Mouse (Mus musculus) heart, embryonic 14.5 days (tissue): Measurements from ENCODE around the gene Tyw5. TPM values are rescaled to one million over a fixed set of nuclear protein-coding genes. Genes with fewer than 3 reads are reported as not detected.

ENCODE experiments used
- ATAC-seq: fragments of 200-750 bp; cut with Nextera tagmentation; 2 replicates; pipeline ENCODE4 v1.8.0; 2017; ENCODE audit warnings: low read depth, moderate TSS enrichment; ENCODE audit not compliant: insufficient number of reproducible peaks, insufficient read depth, low FRiP score
- H3K27ac ChIP-seq, 2 experiments: fragments of 200-500 bp in 1 of 2; fragments of 300-500 bp in 1 of 2; sonication (generic) in 1 of 2; replicated peaks in 1 of 2; 2 replicates each; pipeline ENCODE4 v1.5.1; 2012 to 2014; ENCODE audit warnings: low read depth in 2 of 2, low read length in 2 of 2, control low read depth in 1 of 2, mild to moderate bottlenecking in 1 of 2, mixed read lengths in 1 of 2; ENCODE audit not compliant: control insufficient read depth in 1 of 2, insufficient read depth in 1 of 2
- H3K27me3 ChIP-seq: fragments of 300-500 bp; sonication (generic); 2 replicates; pipeline ENCODE4 v1.6.1; 2014; ENCODE audit warnings: mild to moderate bottlenecking, low read length, control low read depth; ENCODE audit not compliant: control insufficient read depth, insufficient read depth
- H3K36me3 ChIP-seq: fragments of 300-500 bp; sonication (generic); 2 replicates; pipeline ENCODE4 v1.6.1; 2014; ENCODE audit warnings: mild to moderate bottlenecking, control low read depth, low read length, mixed read lengths; ENCODE audit not compliant: control insufficient read depth, insufficient read depth
- H3K4me1 ChIP-seq, 2 experiments: fragments of 200-500 bp in 1 of 2; fragments of 300-500 bp in 1 of 2; sonication (generic) in 1 of 2; 2 replicates each; pipeline ENCODE4 v1.6.1; 2012 to 2014; ENCODE audit warnings: low read length in 2 of 2, control low read depth in 1 of 2, mixed read lengths in 1 of 2; ENCODE audit not compliant: control insufficient read depth in 2 of 2, insufficient read depth in 2 of 2
- H3K4me2 ChIP-seq: fragments of 300-500 bp; sonication (generic); 2 replicates; pipeline ENCODE4 v1.6.1; 2014; ENCODE audit warnings: mild to moderate bottlenecking, low read length
- H3K4me3 ChIP-seq, 2 experiments: fragments of 200-500 bp in 1 of 2; fragments of 300-500 bp in 1 of 2; sonication (generic) in 1 of 2; 2 replicates each; pipeline ENCODE4 v1.5.1; 2012 to 2014; ENCODE audit warnings: low read length in 2 of 2, mild to moderate bottlenecking in 2 of 2, control low read depth in 1 of 2, low read depth in 1 of 2, moderate library complexity in 1 of 2; ENCODE audit not compliant: control insufficient read depth in 1 of 2, insufficient read depth in 1 of 2
- H3K9ac ChIP-seq: fragments of 300-500 bp; sonication (generic); 2 replicates; pipeline ENCODE4 v1.6.1; 2014; ENCODE audit warnings: mild to moderate bottlenecking, low read length
- H3K9me3 ChIP-seq: fragments of 300-500 bp; sonication (generic); 2 replicates; pipeline ENCODE4 v1.6.1; 2016; ENCODE audit warnings: low read length, control low read depth; ENCODE audit not compliant: control insufficient read depth
- WGBS: fragments of 180-500 bp; shearing (Covaris S2); extraction: QIAGEN DNeasy Blood & Tissue Kit; methylation state at CpG from one replicate; pipeline ENCODE4 v1.1.7; 2014; 5-methylcytosine and 5-hydroxymethylcytosine counted together
- polyA plus RNA-seq: library from polyadenylated mRNA; unstranded; fragments of >200 nt; fragmentation: Nextera tagmentation; extraction: Ambion mirVana; gene quantifications from 2 replicates; pipeline ENCODE4 v1.2.1, GENCODE M21; 2014

The Tyw5 gene
- polyA plus RNA-seq, 1 experiment from 2014 or later = 18.2 TPM

DNA sequence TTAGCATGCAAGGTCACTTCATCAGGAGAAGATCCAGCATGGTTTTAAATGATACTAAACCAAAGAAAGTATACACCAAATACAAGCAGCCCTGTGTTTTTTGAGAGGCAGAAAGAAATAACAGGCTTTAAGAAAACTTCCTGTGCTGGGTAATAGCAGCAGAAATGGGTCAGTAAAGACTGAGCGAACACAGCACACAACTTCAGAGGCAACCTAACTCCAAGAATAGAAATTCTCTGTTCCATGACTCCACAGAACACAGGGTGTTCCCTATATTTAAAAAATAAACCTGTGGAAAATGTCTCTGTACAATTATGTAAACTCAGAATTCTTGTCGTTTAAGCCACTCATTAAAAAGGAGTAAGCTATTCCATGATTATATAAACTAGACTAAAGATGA is 6.0 kb downstream of the Tyw5 start:
- ATAC-seq = no peak
- no peak overlapping the region for H3K4me2 ChIP-seq
- no peaks in the 10 kb centered on the region for H3K27me3 ChIP-seq
- peaks cover 49% of the 10 kb centered on the region for H3K36me3 ChIP-seq
- H3K9me3 ChIP-seq = no peaks in the 10 kb centered on the region
- WGBS = 88% methylated on average over 2 of the region's 2 CpGs
- no peak overlapping the region for H3K4me3 ChIP-seq
- H3K4me1 ChIP-seq = peaks cover 0 to 7% of the 10 kb centered on the region in 2 experiments; a peak in 1 of 4 replicates
- no peak overlapping the region for H3K9ac ChIP-seq
- H3K27ac ChIP-seq = no peak overlapping the region

DNA sequence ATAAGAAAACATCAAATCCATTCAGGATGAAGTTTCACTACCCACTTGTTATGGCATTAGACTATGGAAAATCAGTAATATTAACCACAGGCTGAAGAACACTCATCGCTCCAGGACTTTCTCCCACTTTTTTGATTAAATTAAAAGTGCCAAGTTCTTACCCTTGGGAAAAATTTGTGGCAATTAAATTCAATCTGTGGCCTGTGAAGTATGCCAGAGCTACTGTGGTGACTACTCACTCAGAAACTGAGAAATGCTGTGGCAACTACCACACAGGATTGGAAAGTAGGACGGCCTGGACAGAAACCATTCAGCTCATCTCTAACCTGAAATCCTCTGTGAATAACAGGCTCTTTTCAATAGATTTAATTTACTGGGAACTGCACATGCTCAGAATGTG is 6.6 kb downstream of the Tyw5 start:
- H3K4me1 ChIP-seq = peaks cover 0 to under 1% of the 10 kb centered on the region in 2 experiments; a peak in 1 of 4 replicates
- 91% methylated on average over 2 of the region's 2 CpGs for WGBS
- H3K9me3 ChIP-seq = no peaks in the 10 kb centered on the region
- H3K9ac ChIP-seq = no peak overlapping the region
- no peaks in the 10 kb centered on the region for H3K27me3 ChIP-seq
- H3K4me2 ChIP-seq = no peak overlapping the region
- no peak for ATAC-seq
- H3K36me3 ChIP-seq = peaks cover 53% of the 10 kb centered on the region
- H3K27ac ChIP-seq = no peak overlapping the region
- no peak overlapping the region for H3K4me3 ChIP-seq

DNA sequence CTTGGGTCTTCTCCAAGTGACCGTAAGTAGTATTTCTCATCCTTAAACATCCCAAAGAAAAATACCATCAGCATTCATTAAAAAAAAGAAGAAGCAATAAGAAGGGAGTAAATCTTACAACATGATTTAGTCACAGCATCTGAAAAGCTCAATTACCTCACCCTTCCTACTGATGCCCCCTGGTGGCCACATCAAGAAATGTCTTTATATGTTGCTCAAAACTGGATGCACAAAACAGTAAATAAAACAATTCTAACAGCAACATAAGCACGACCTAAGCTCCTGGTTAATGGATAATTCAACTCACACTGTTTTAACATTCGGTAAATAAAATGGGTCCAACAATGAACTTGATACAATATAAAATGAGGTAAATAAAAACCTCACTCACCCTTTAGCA is 12.8 kb downstream of the Tyw5 start:
- H3K4me1 ChIP-seq = no peaks in the 10 kb centered on the region
- no peak overlapping the region for H3K4me3 ChIP-seq
- no peak for ATAC-seq
- WGBS = 67% methylated on average over 3 of the region's 3 CpGs
- H3K36me3 ChIP-seq = peaks cover 73% of the 10 kb centered on the region
- no peak overlapping the region for H3K27ac ChIP-seq
- H3K27me3 ChIP-seq = no peaks in the 10 kb centered on the region
- no peak overlapping the region for H3K4me2 ChIP-seq
- no peak overlapping the region for H3K9ac ChIP-seq
- no peaks in the 10 kb centered on the region for H3K9me3 ChIP-seq

DNA sequence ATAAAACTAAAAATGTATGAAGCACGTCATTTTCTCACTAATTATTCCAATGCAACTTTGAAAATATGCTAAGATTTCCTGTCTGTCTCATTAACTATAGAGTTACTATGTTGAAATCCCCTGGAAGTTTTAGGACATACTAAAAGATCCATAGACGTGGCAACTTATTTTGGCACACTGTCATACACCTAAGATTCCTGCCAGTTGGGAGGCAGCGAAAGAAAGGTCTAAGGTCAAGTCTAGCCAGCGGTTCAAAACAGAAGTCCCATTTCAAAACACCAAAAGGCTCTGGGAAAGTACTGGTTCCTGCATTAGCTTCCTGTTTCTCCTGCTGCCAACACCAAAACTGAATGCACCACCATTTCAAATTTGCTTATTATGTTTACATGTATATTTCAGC is 14.5 kb downstream of the Tyw5 start:
- Histone ChIP-seq H3K4me1 (no peaks in the 10 kb centered on the region), H3K27ac (no peak overlapping the region), H3K9ac (no peak overlapping the region), H3K4me2 (no peak overlapping the region), H3K4me3 (no peak overlapping the region), H3K27me3 (no peaks in the 10 kb centered on the region), H3K9me3 (no peaks in the 10 kb centered on the region), H3K36me3 (peaks cover 77% of the 10 kb centered on the region)
- ATAC-seq = no peak
- WGBS = 93% methylated on average over 4 of the region's 4 CpGs

DNA sequence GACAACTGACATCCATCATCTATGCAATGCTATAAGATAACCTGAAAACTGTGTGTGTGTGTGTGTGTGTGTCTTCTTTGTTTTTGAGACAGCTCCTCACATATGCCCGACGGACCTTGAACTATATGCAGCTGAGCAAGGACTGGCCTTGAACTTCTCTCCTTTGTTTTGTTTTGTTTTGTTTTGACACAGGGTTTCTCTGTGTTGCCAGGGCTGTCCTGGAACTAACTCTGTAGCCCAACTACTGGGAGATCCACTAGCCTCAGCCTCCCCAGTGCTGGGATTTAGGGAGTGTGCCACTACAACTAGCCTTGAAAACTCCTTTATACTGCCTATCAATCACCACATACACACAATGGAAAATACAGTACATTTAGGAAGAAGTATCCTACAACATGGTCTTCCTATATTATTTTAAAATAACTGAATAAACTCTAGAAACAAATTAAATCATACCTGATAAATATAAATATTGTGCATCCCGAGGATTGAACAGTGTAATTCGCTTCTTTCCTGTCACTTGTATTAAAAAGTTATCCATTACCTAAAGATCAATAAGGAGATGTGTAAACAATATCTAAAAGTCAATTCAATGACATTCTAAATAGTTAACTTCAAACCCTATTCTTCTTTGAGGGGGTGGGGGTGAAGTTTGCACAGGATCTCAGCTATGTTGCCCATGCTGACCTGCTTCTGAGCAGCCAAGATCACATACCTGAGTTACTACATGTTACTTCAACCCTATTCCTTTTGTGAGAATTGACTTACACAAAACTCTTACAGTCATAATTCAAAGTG is 15.7 kb downstream of the Tyw5 start:
- Histone ChIP-seq H3K27ac (no peak overlapping the region), H3K36me3 (peaks cover 69% of the 10 kb centered on the region), H3K4me3 (no peak overlapping the region), H3K4me1 (no peaks in the 10 kb centered on the region), H3K9ac (no peak overlapping the region), H3K9me3 (no peaks in the 10 kb centered on the region), H3K27me3 (no peaks in the 10 kb centered on the region), H3K4me2 (no peak overlapping the region)
- no peak for ATAC-seq
- WGBS = 90% methylated on average over 4 of the region's 4 CpGs

DNA sequence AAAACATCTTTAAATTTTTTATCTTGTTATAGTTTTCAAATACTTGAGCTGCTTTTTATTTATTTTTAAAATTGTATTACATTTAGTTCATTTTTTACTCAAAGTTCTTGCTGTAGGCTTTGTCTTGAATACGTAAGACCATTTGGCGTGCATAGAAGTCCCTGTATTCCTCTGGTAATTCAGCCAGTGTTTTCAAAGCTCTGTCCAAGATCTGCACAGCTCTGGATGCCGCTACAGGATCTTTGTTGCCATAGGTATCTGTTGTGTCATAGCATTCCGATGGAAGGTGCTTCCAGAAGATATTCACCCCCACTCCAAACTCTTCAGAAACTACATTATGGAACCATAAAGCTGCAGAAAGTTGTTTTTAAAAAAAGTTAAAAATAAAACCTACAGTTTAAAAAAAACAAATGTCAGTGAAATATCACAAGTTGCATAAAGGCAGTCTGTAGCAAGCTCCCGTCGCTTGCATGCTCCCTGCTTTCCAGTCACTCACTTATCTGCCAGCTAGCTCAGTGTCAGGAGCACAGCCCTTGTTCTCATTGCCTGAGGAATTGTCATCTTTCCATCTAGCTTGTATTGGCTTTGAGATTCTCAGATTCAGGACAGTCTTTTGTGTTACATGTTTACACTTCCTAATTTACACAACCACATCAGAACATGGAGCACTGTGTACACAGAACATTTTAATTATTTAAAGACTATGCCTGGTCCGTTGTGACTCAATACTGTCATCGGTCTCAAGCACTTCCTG is 18.3 kb downstream of the Tyw5 start:
- no peak for ATAC-seq
- H3K27me3 ChIP-seq = no peaks in the 10 kb centered on the region
- H3K4me2 ChIP-seq = no peak overlapping the region

DNA sequence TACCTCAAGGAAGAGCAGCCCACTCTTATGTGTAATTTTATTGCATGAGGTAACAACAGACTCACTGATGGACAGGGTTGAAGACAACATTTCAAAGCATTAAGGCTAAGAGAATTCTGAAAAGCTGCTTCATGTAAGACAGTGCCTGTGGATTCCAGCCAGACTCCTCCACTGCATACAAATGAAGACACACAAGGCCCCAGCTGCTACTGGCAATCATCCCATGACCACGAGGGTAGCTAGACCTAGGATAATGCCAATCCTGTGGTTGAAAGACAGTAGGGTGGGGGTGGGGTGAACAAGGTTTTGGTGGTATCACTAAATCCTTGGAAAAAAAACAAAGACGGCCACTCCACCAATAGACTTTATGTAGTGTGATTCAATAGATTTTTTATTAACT is 19.0 kb downstream of the Tyw5 start:
- H3K9ac ChIP-seq = no peak overlapping the region
- no peaks in the 10 kb centered on the region for H3K27me3 ChIP-seq
- H3K36me3 ChIP-seq = peaks cover 51% of the 10 kb centered on the region
- H3K4me1 ChIP-seq = no peaks in the 10 kb centered on the region
- H3K4me2 ChIP-seq = no peak overlapping the region
- no peak overlapping the region for H3K27ac ChIP-seq
- ATAC-seq = no peak
- no peak overlapping the region for H3K4me3 ChIP-seq
- WGBS = 82% methylated on average over 2 of the region's 2 CpGs
- no peaks in the 10 kb centered on the region for H3K9me3 ChIP-seq

More for the DNA sequence above, 18.3 kb downstream of the Tyw5 start:
- Histone ChIP-seq H3K9me3 (no peaks in the 10 kb centered on the region), H3K4me1 (no peaks in the 10 kb centered on the region), H3K4me3 (no peak overlapping the region), H3K27ac (no peak overlapping the region), H3K9ac (no peak overlapping the region), H3K36me3 (peaks cover 58% of the 10 kb centered on the region)
- 86% methylated on average over 8 of the region's 8 CpGs for WGBS
